17 mouse cellular contexts compared by ENCODE assay signal in the genomic region with DNA sequence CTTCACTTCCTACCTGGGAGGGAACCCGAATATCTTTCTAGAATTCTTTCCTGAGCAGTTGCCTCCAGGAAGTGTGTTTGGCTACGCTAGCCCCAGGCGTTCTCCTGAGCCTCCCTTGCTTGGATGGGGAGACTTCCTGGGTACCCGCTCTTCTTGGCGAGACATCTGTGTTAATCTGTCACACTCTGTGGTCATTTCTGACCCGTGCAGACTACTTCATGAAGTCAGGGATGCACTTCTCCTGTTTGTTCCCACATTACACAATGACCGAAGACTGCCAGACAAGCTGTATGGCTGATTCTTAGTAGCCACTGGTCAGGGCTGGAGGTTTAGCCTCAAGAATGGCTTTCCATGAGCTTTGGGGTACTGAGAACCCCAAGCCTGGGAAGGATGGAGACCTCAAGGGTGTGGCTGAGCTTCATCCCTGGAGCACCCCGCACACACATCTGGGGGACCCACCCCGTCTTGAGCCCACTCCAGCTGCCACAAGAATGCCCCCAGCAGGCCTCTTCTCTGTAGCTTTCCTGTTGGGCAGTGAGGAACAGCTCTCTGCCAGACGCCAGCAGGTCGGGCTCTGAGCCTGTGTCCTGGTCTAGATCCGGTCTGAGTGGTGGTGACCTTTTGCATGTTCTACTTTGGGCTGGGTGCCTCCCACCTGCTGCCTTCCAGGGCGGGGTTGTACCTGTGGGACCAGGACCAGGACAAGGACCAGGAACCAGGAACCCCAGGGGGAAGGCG. TPM values are rescaled to one million over a fixed set of nuclear protein-coding genes. Genes with fewer than 3 reads are reported as not detected.
DNase-seq lines count a peak whose midpoint lies in the region; ATAC-seq and TF ChIP-seq lines count a peak whose summit lies in the region.
"Had no signal": no experiment of that assay in that cellular context is flagged by ENCODE, and none has a peak within 500 bp of the region (broad histone marks: within the 10 kb centered on the region; RNA-seq: fewer than 3 reads in every experiment).

No protein-coding gene starts in this region.

- peaks cover 99% of the 10 kb centered on the region for H3K4me1 ChIP-seq in forebrain, embryonic 10.5 days
- peaks cover 14% of the 10 kb centered on the region; the same call in 1 of the 2 replicates for H3K4me1 ChIP-seq in forebrain, embryonic 14.5 days (ENCODE audit: control insufficient read depth, insufficient read depth, low read length)
- peaks cover 87% of the 10 kb centered on the region for H3K4me1 ChIP-seq in liver, embryonic 11.5 days (replicated peaks; ENCODE audit: control insufficient read depth, insufficient read depth, low read length)
- peaks cover 100% of the 10 kb centered on the region for H3K4me1 ChIP-seq in G1E (ENCODE audit: insufficient read depth, low read depth, low read length)
- H3K4me1 ChIP-seq in liver, embryonic 15.5 days (replicated peaks), result peaks cover 100% of the 10 kb centered on the region

- peaks cover 49% of the 10 kb centered on the region for H3K27me3 ChIP-seq in forebrain, embryonic 10.5 days (ENCODE audit: poor library complexity, severe bottlenecking)
- no peaks in the 10 kb centered on the region for H3K27me3 ChIP-seq in forebrain, embryonic 14.5 days (replicated peaks; ENCODE audit: control insufficient read depth, insufficient read depth, low read length)
- H3K27me3 ChIP-seq in liver, embryonic 11.5 days (replicated peaks; ENCODE audit: control insufficient read depth, insufficient read depth, low read length), result no peaks in the 10 kb centered on the region
- H3K27me3 ChIP-seq in G1E (ENCODE audit: insufficient read depth, low read length), result no peaks in the 10 kb centered on the region
- H3K27me3 ChIP-seq in liver, embryonic 15.5 days, result no peaks in the 10 kb centered on the region
- H3K27me3 ChIP-seq: heart, embryonic 15.5 days; limb, embryonic 12.5 days; neural tube, embryonic 12.5 days; stomach, embryonic 15.5 days had no signal

- no peak overlapping the region for H3K4me3 ChIP-seq in forebrain, embryonic 10.5 days
- no peak overlapping the region for H3K4me3 ChIP-seq in forebrain, embryonic 14.5 days (ENCODE audit: low read depth, low read length)
- no peak overlapping the region for H3K4me3 ChIP-seq in liver, embryonic 11.5 days (ENCODE audit: low read depth, low read length)
- H3K4me3 ChIP-seq in G1E (ENCODE audit: low read depth, low read length), result peak overlapping the region; percentile 57; the same call in 1 of the 2 replicates
- no peak overlapping the region for H3K4me3 ChIP-seq in liver, embryonic 15.5 days (replicated peaks)
- H3K4me3 ChIP-seq: heart, embryonic 15.5 days; hindbrain, embryonic 13.5 days; limb, embryonic 12.5 days; megakaryocyte, embryonic 14.5 days; neural tube, embryonic 12.5 days; stomach, embryonic 15.5 days had no signal

- H3K9ac ChIP-seq in forebrain, embryonic 14.5 days (ENCODE audit: low read length), result no peak overlapping the region
- peak overlapping the region; percentile 20; the same call in 1 of the 2 replicates for H3K9ac ChIP-seq in liver, embryonic 11.5 days (ENCODE audit: low read depth, low read length)
- H3K9ac ChIP-seq in liver, embryonic 15.5 days, result peak overlapping the region; percentile 50
- H3K9ac ChIP-seq: heart, embryonic 15.5 days; hindbrain, embryonic 13.5 days; limb, embryonic 12.5 days; neural tube, embryonic 12.5 days; stomach, embryonic 15.5 days had no signal

- H3K4me2 ChIP-seq in forebrain, embryonic 14.5 days (ENCODE audit: low read length), result no peak overlapping the region
- no peak overlapping the region for H3K4me2 ChIP-seq in liver, embryonic 11.5 days
- H3K4me2 ChIP-seq in liver, embryonic 15.5 days, result peak overlapping the region; percentile 77
- H3K4me2 ChIP-seq: heart, embryonic 15.5 days; hindbrain, embryonic 13.5 days; limb, embryonic 12.5 days; neural tube, embryonic 12.5 days; stomach, embryonic 15.5 days had no signal

- ATAC-seq in forebrain, embryonic 14.5 days, result no peak
- no peak for ATAC-seq in liver, embryonic 11.5 days (replicated peaks; ENCODE audit: low FRiP score)
- no peak for ATAC-seq in G1E (ENCODE audit: extremely low read depth, insufficient number of reproducible peaks, low FRiP score, poor library complexity, severe bottlenecking)
- no peak for ATAC-seq in liver, embryonic 15.5 days (ENCODE audit: insufficient read depth)
- ATAC-seq in megakaryocyte, adult 5-6 weeks (ENCODE audit: poor library complexity, severe bottlenecking), result no peak
- ATAC-seq: activated CD4-positive, CD25-positive, alpha-beta regulatory T cell, adult 4 months had no signal

- WGBS in forebrain, embryonic 10.5 days, result 87% methylated on average over 14 of the region's 14 CpGs
- 87% methylated on average over 14 of the region's 14 CpGs for WGBS in forebrain, embryonic 14.5 days
- 81% methylated on average over 14 of the region's 14 CpGs for WGBS in liver, embryonic 11.5 days
- WGBS in liver, embryonic 15.5 days (ENCODE audit: insufficient replicate concordance), result 69% methylated on average over 14 of the region's 14 CpGs

- H3K27ac ChIP-seq in forebrain, embryonic 10.5 days, result peak overlapping the region; percentile 56; the same call in 1 of the 2 replicates
- H3K27ac ChIP-seq in forebrain, embryonic 14.5 days (ENCODE audit: low read depth, low read length), result no peak overlapping the region
- H3K27ac ChIP-seq in liver, embryonic 11.5 days (ENCODE audit: low read depth, low read length), result peak overlapping the region; percentile 88
- H3K27ac ChIP-seq in liver, embryonic 15.5 days (replicated peaks), result peak overlapping the region; percentile 98
- H3K27ac ChIP-seq: heart, embryonic 15.5 days; hindbrain, embryonic 13.5 days; limb, embryonic 12.5 days; neural tube, embryonic 12.5 days; stomach, embryonic 15.5 days had no signal

- H3K9me3 ChIP-seq in forebrain, embryonic 10.5 days, result no peaks in the 10 kb centered on the region
- H3K9me3 ChIP-seq in forebrain, embryonic 14.5 days (replicated peaks; ENCODE audit: control insufficient read depth, low read length), result no peaks in the 10 kb centered on the region
- no peaks in the 10 kb centered on the region for H3K9me3 ChIP-seq in liver, embryonic 11.5 days (ENCODE audit: control insufficient read depth, low read length)
- H3K9me3 ChIP-seq in G1E (replicated peaks), result no peaks in the 10 kb centered on the region
- no peaks in the 10 kb centered on the region for H3K9me3 ChIP-seq in liver, embryonic 15.5 days (replicated peaks)
- H3K9me3 ChIP-seq: heart, embryonic 15.5 days; hindbrain, embryonic 13.5 days; limb, embryonic 12.5 days; megakaryocyte, embryonic 14.5 days; neural tube, embryonic 12.5 days; stomach, embryonic 15.5 days had no signal

- TF ChIP-seq CTCF in G1E (IDR thresholded peaks at IDR 0.05; ENCODE audit: low read depth, low read length), result no peak

- 0 out of 2 replicates have a peak, but pooled peaks cover 3% of the 10 kb centered on the region for H3K36me3 ChIP-seq in forebrain, embryonic 10.5 days (replicated peaks)
- H3K36me3 ChIP-seq in forebrain, embryonic 14.5 days (ENCODE audit: control insufficient read depth, insufficient read depth, low read length), result no peaks in the 10 kb centered on the region
- no peaks in the 10 kb centered on the region for H3K36me3 ChIP-seq in liver, embryonic 11.5 days (ENCODE audit: control insufficient read depth, insufficient read depth, low read length)
- peaks cover 76% of the 10 kb centered on the region for H3K36me3 ChIP-seq in G1E (replicated peaks)
- H3K36me3 ChIP-seq in liver, embryonic 15.5 days (replicated peaks), result peaks cover 26% of the 10 kb centered on the region
- H3K36me3 ChIP-seq: heart, embryonic 15.5 days; hindbrain, embryonic 13.5 days; limb, embryonic 12.5 days; neural tube, embryonic 12.5 days; stomach, embryonic 15.5 days had no signal

- DNase-seq in forebrain, embryonic 10.5 days (ENCODE audit: extremely low spot score, low spot score), result no peak
- no peak for DNase-seq in forebrain, embryonic 14.5 days (ENCODE audit: low spot score)
- no peak for DNase-seq in liver, embryonic 11.5 days (ENCODE audit: low spot score)
- no peak for DNase-seq in liver
- DNase-seq in G1E (ENCODE audit: low spot score), result no peak
- DNase-seq in left cerebral cortex, adult 8-10 months (ENCODE audit: low spot score in 2 of 2), result no peak
- DNase-seq: kidney, adult 18-20 months; right cerebral cortex, postnatal 25 days had no signal

RNA-seq across cellular contexts. Expression of gene Galnt10, which starts 7.8 kb away (rescaled TPM):
- 18.3 and 18.6 TPM in 2 replicates for polyA plus RNA-seq in forebrain, embryonic 10.5 days (2016; fragmentation: Nextera tagmentation; extraction: Ambion mirVana)
- 6.1 and 7.1 TPM in 2 replicates for polyA plus RNA-seq in forebrain, embryonic 14.5 days (2014; fragmentation: Nextera tagmentation; extraction: Ambion mirVana)
- polyA plus RNA-seq in liver, embryonic 11.5 days (2014; fragmentation: Nextera tagmentation; extraction: Ambion mirVana), result 17.5 and 19.8 TPM in 2 replicates
- total RNA-seq in G1E (2014; fragmentation: Nextera tagmentation) (18.5 and 41.2 TPM in 2 replicates), G1E (2017) (17.5 and 18.2 TPM in 2 replicates)
- 21.4 and 22.5 TPM in 2 replicates for polyA plus RNA-seq in G1E (2012)
- 27.1 and 30.9 TPM in 2 replicates for polyA plus RNA-seq in liver, embryonic 15.5 days (2015; fragmentation: Nextera tagmentation; extraction: Ambion mirVana)
- total RNA-seq in megakaryocyte, adult 5-6 weeks (2015), result 14.6 and 16.6 TPM in 2 replicates
- total RNA-seq in megakaryocyte, adult 5-6 weeks (2017), result 22.2 and 28.7 TPM in 2 replicates
- 1 to 10 TPM; 7.2 to 9.4 (median 8.6) TPM for total RNA-seq in left cerebral cortex, adult 8-10 months (2022)
